Mouse (Mus musculus) fibroblast of lung, adult 2 months (primary cell): ENCODE measurements around the gene Col5a3.
A peak's percentile ranks its signal among the peaks of the same experiment; 100 is the strongest.

Experiments used
- DNase-seq: peaks from one replicate; pipeline ENCODE4 v3.0.0-alpha.2; 2011; ENCODE audit warnings: low read depth

The Col5a3 gene

DNA sequence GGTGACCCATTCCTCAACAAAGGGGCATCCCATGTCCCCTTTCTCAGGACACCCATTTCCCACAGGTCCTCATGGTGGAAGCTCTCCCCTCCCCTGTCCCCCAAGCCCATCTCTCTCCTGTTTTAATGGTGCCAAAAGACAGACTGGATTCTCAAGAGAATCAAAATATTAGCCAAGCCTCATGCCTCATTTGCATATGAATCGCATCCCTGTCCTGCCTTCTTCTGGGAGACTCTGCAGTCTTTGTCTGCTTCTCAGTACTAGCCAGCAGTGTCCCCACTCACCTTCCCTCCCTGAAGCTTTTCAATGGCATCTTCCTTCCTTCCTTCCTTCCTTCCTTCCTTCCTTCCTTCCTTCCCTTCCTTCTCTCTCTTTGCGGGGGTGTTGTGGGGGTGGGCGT, 67.2 kb downstream of the Col5a3 start:
- DNase-seq = no peak

DNA sequence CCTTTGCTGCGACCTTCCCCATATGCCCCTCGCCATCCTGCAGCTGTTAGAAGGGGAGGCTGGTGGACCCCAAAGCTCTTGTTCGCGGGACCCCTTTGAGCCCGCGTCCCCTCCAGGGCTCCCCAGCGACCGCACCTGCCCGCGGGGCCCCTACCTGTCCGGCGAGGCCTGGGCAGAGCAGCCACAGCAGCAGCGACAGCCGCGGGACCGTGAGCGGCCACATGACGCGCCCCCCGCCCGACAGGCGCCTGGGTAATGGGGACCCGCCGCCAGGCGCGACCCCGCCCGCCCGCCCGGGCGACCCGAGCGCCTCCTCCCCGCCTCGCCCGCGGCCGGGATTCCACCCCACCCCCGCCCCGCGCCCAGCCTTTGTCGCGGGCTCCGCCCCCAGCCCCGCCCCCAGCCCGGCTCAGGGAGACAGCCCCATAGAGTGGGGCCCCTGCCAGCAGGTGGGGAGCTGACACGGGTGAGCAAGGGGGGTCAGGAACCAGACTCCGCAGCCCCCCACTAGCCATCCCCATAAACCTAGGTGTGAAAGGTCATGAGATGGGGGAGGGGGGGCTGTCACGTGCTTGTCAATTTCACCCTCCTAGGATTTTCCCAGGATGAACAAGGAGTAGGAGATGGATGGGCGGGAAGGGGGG, 68.7 kb downstream of the Col5a3 start, which contains the start of gene Olfm2:
Olfm2 (minus strand) TSS at position 333 of the 644 bp plus-strand sequence.
- no peak for DNase-seq

DNA sequence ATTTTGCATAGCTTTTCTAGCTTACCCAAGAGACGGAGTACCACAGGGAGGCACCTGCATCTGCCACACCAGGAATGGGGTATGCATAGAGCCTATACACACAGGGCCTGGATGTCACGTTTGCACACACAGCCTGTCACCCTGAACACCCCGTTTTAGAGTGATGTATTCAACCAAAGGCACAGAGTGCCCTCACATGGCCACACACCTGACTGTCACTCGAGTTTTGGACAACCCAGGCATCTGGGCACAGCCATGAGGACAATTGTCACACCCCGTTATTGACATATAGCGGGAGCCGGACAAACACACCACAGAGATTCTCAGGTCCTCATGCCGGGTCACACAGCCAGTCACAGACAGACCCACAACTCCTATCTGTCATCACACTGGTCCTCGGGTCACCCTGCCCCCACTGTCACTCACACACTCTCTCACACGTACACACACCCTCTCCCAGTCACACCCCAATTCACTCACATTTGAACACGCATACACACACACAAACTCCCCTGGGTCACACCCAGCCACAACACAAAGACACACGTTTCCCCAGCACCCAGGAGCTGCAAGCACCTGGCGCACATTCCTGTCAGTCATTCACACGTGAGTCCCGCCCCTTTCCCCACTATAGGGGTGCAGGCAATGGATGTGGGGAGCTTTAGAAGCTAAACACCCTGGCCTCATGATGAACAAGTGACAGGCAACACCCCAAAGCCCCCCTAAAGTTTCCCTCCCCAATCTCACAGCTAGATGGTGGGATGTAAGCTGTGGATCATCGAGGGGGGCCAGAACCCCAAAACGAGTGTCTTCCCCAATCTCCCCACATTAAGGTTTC, 69.5 kb downstream of the Col5a3 start:
- DNase-seq = no peak

DNA sequence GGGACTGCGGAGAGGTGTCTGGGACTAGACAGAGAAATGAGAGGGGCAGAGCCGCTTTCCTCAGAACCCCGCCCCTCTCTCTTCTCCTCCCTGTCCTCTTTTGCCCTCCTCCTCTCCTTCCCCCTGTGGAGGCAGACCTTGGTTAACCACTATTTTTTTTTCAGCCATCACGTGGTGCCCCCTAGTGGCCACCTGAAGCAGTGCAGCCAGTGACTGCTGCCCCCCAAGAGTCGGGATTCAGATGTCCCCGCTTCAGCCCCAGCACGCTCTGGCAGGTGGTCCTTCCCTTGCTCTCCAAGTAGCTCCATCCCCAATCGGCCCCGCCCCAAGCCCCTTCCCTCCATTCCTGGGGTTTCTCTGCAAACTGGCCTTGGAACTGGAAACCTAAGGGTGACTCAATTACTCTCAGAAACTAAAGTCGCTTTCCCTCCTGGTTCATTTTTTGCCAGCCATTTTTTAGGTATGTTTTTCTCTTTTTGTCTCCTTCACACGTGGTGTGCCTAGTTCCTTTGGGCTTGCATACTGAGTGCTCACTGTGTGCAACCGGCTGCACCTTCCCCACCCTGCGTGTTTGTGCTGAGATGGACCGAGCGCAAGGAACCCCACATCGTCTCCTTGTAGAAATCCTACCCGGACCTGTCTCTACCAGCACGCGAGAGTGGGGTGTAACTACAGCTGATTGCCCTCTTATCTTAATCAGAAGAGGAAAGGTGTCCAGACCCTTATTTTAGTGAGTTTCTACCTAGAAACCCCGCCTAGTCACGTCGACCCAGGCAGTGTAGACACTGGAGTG, 70.7 kb downstream of the Col5a3 start:
- DNase-seq = no peak

GRCm38 (mm10) chr9:20740407-20740806, 74.5 kb downstream of the Col5a3 start:
- peak; percentile 77 for DNase-seq

DNA sequence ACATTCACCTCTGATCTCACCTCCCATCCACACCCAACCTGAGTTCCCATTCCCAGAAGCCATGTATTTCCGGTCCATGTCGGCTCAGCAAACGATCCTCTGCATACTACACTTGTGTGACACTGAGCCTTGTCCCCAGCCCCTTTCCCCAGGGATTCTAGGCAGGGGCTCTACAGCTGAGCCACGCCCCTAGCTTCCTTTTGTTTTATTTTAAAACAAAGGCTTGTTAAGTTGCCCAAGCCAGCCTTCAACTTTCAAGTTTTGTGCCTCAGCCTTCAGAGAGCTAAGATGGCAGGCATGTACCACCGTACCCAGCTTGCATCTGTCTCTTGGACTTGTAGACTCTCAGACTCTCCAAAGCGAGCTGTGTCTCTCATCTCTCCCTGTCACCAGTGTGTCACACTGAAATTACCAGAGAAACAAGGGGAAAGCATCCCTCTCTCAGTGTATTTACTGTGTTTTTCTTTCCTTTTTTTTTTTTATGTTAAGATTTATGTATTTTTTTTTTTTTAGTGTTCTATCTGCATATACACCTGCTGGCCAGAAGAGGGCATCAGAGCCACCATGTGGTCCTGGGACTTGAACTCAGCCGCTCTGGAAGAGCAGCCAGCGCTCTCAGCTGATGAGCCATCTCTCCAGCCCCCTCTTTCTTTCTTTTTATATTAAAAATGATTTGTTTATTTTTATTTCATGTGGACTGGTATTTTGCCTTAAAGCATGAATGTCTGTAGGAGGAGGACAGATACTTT, 76.4 kb downstream of the Col5a3 start:
- no peak for DNase-seq

- no peak for DNase-seq
Measured at GRCm38 (mm10) chr9:20737227-20737626, 77.6 kb downstream of the Col5a3 start.

DNA sequence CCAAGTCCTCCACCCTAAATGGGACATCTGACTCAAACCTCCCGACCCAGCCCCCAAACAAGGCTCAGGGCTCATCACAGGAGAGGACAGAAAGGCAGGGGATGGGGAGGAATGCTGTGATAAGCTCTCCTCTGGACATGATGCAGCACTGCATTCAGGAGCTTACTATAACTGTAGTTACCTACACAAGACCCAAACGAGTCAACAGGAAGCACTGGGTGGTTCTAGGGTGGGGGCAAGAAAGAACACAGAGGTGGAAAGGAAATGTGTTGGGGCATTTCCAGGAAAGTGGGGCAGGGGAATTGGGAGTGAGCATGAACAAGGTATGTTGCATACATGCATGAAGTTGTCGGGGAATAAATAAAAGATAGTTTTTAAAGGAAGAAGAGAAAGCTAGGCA, 80.2 kb downstream of the Col5a3 start:
- no peak for DNase-seq

- DNase-seq = no peak
Measured at GRCm38 (mm10) chr9:20731797-20732196, 83.1 kb downstream of the Col5a3 start.

DNA sequence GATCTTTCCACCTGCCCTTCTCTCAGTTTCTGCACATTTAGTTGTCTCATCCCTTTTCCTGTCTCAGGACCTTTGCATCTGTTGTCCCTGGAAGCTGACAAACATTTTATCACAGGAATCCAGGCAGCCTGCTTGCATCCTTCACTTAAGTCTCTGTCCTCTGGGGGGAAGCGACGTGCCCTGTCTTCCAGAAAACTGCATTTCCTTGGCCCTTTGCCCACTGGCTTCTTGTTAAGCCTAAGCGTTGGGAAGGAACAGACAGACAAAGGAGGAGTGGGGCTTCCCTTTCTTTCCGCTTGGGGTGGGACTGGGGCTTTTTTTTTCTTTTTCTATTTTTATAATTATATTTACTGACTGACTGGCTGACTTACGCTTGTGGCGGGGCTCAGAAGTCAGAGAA, 85.4 kb downstream of the Col5a3 start:
- DNase-seq = no peak

DNA sequence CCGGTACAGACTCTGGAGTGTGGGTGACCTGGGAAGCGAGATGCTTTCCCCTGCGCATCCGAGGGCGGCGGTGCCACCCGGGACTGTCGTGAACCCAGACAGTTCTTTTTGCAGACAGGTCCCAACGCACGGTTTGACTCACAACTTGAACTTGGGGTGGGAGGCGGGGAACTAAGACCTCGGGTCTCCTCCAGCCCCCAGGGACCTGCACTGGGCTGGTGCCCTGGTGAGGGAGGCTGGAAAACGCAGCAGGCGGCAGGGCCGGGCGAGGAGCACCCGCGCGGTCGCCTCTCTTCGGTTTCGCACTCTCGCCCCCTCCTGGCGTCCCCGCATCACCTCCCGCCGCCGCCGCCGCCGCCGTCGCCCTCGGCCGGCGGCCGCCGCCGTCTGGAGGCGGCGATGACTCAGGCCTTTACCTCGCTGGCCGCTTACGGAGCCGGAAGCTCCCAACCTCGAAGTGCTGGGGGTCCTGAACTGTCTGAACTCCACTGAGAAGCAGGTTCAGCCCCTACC, 87.2 kb downstream of the Col5a3 start:
- DNase-seq = peak; percentile 36

DNA sequence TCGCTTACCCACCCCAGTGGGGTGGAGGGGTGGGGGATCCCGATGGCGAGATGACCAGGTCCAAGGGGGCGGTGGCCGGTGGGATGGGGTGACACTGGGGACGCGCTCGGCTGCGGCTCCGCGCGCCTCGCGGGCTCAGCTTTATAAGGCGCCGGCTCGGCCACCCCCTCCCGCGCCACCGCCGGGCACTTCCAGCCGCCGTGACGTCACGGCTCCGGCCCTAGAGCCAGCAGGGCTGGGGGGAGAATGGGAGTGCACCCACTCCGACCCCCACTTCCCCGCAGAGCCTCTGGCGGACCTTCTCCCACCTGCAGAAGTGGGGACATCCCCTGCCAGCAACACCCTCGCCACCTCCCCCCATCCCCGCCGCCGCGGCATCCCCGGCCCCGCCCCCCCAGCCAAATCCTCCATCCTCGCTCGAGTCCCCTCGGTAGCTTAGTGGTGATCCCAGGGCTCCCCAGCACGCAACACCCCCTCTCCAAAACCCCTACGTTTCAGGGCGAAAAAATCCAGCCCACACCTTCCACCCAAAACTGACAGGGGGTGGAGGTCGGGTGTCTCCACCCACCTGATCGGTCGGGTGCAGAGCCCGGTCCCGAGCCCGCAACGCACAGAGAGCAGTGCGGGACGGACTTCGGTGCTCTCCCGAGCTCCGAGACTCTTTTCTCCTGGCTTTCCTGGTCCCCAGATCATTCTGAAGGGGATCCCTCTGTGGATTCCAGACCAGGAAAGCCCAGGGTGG, 87.8 kb downstream of the Col5a3 start:
- no peak for DNase-seq

DNA sequence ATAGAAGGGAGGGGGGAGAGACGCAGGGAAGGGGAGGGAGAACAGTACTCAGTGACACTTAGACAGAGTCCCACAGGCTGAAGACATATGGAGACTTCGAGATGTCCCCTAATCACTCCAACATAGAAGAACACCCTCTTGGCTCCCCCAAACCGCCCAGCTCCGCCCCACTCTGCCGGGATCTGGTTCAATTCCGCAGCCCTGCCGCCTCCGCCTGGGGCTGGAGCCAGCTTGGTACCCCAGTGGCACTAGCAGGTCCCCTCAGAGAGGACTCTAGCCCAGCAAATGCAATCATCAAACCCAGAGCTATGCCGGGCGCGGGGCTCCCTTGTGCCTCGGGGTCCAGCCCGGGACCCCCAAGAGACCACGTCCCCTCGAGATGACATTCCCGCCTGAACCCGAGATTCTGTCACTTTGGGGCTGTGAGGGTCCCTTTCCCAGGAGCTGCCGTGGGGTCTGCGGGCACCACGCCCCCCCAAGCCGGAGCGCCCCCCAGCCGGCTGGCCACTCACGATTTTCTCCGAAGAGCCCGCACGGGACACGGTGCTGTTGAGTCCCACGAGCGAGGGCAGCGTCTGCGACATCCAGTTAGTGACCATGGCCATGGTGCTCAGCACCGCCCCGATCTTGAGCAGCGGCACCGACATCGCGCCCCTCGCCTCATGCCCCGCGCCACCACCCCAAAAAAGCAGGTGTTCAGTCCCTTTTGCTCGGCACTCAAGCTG, 88.6 kb downstream of the Col5a3 start:
- DNase-seq = no peak

GRCm38 (mm10) chr9:20721582-20721981, 93.3 kb downstream of the Col5a3 start:
- no peak for DNase-seq
